Mouse (Mus musculus) 416B (cell line): ENCODE measurements around the gene Hist1h1e.
A peak's percentile ranks its signal among the peaks of the same experiment; 100 is the strongest.

Source experiments
- DNase-seq: peaks from one replicate; pipeline ENCODE4 v3.0.0; 2011; ENCODE audit warnings: low read depth

The Hist1h1e gene

DNA sequence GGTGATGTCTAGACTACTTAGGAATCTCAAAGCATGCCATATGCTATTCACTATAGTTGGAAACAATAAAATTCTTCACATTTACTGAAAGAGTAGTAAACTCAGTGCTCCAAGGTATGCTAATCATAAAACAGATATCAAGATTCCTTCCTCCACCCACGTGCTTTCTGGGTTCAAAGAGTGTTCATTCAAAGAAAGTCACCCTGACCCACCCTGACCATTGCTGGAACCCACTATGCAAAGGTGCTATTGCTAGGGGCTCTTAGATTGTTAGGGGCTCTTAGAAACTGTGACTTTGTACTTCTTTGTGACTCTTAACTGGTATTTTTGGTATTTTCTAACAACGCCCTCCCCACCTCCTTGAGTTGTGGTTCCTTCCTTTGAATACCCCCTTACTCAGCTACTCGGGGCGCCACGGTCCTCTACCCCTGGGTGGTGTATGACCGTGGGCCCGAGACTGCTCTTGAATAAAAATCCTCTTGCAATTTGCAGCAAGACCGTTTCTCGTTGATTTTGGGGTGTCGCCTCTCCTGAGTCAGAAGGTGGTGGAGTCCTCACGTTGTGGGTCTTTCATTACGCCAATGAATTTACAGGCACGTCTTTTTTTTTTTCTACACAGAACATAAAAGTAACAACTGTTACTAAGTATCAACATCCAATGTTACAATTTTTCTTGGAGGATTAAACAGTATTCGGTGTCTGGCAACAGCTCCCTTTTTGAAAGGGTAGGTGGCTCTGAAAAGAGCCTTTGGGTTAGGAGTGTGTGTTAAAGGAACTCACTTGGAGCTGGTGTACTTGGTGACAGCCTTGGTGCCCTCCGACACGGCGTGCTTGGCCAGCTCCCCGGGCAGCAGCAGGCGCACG, 49.1 kb downstream of the Hist1h1e start:
- DNase-seq: peak; percentile 87

DNA sequence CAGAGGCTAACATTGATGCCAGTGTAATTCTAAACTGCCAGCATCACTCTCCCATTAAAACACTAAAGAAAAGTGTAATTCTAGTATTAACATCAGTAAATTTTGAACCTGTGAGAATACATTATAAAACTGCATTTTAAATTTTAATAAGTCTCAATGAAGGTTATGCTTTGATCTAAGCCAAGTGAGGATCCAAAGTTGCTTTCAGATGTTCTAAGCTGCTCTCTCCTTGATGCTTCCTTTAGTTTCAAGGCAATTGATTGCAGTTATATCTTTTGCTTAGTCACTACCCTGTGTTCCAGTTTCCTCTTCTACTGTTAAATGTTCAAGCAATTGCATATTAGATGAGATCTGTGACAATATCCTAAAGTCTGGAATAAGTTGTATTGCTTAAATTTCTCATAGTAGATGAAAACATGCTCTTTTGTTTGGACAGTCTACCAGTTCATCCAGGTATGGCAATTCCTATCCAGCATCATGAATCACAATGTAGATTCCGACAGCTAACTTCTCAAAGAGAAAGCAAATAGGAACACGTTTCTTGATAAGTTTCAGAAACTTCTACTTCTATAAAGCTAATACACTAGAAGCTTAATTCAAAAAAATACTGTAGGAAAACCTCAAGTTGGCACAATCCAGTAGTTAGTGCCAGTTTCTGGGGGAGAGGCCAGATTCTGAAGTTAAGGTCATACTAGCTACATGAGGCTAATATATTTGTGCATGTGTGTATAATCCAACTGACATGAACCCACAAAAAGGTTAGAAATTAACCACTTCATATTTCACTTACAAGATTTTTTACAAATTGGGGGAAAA, 49.9 kb downstream of the Hist1h1e start:
- peak; percentile 92 for DNase-seq

DNA sequence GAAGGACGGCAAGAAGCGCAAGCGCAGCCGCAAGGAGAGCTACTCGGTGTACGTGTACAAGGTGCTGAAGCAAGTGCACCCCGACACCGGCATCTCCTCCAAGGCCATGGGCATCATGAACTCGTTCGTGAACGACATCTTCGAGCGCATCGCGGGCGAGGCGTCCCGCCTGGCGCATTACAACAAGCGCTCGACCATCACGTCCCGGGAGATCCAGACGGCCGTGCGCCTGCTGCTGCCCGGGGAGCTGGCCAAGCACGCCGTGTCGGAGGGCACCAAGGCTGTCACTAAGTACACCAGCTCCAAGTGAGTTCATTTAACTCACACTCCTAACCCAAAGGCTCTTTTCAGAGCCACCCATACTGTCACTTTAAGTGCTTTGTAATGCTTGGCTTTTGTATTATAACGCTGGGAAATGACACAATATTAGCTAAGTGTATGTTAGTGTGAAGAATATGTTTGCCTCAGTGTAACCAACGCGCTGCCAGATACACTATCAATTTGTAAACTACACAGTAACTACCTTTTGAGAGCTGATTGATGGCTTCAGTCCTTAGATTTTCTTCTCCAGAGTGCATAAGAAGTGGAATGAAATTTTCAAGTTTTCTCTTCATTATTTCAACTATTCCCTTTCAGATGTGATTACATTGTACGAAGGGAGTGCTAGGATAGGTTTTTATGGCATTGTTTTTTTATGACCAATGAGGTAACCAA, 50.7 kb downstream of the Hist1h1e start:
- peak; percentile 94 for DNase-seq

DNA sequence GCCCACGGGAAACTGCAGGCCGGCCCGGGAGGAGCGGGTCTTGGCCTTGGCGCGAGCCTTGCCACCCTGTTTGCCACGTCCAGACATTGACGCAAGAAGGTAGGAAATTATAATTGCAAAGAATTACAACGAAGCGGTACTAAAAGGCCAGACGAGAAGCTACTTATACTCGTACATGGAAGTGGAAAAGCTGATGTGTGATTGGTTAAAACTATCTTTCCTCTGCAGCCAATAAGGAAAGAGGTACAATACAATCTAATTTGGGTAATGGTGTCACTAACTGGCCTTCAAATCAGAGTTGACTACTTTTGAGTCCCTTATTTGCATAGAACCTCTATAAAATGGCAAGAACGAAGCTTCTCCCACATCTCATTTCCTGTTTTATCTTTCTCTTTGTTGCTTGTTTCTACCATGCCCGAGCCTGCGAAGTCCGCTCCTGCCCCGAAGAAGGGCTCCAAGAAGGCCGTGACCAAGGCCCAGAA, 51.3 kb downstream of the Hist1h1e start, which contains the start of the genes Hist1h2ae and Hist1h2bg:
TSS of gene Hist1h2ae (minus strand) at position 199 of the 482 bp plus-strand sequence.
TSS of gene Hist1h2bg (plus strand) at position 375 of the 482 bp plus-strand sequence.
- peak; percentile 100 for DNase-seq
